Mouse (Mus musculus): Measurements from ENCODE around the gene Pnldc1.

Pnldc1 gene

GRCm38 (mm10) chr17:12853821-12854220, 56.2 kb downstream of the Pnldc1 start:
- DNase-seq: peak; percentile 38

DNA sequence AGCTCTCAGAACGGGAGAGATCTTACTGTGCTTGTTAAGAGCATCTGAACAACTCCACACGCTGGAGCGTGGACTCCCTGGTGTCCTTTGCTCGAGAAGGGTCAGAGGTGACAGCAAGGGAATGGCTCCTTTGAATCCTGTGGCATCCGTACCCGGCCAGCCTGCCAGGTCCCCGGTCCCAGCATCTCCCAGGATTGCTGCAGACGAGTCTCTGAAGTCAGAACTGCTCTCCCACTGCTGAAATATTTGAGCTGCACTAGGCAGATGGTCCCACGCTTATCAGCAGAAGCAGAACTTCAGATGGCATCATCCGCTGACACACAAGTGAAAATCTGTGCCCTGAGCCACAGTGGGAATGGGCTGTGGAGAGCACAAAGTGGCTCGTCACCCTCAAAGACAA, 58.3 kb downstream of the Pnldc1 start:
- DNase-seq: peak; percentile 53

GRCm38 (mm10) chr17:12849778-12850382, 60.1 kb downstream of the Pnldc1 start:
- DNase-seq: peak; percentile 76

DNA sequence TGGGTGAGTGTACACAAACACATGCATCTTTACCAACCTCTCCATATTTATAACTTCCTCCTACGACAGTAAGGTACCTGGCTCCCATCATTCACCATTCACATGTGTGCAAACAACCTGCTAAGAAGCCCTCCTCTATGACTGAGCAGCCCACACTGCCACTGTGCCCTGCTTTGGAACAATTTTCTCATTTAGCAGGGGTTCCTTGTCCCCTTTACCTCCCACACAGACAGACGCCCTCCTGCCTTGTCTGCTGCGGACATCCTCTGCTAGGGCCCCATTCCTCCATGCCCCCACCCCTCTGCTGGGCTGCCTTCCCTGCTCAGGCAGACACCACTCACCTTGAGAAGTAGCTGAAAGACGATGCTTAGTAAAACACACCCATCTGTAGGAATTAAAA, 62.3 kb downstream of the Pnldc1 start:
- DNase-seq: no peak

DNA sequence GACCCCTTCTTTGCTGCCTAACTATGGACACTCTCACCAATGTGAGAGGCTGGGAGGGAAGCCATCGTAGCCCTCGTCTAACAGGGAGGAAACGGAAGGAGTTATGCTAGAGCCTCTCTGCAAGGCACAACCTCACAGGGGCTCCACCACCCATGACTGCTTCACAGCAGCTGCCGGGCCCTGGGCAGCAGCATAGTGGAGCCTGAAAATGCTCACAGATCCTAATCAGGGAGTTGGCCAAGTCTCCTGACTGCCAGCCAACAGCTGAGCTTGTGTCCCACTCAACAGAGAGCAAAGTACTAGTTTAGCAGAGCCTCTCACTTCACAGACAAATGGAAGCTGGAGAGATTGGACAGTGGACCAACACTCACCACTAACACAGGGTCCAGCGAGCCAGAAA, 63.6 kb downstream of the Pnldc1 start:
- DNase-seq: peak; percentile 52

- DNase-seq: no peak
Measured at GRCm38 (mm10) chr17:12845862-12846261, 64.2 kb downstream of the Pnldc1 start.

GRCm38 (mm10) chr17:12844540-12844939, 65.5 kb downstream of the Pnldc1 start:
- peak; percentile 18 for DNase-seq

GRCm38 (mm10) chr17:12843826-12844225, 66.2 kb downstream of the Pnldc1 start:
- DNase-seq: no peak

GRCm38 (mm10) chr17:12839475-12840267, 70.4 kb downstream of the Pnldc1 start:
- peak; percentile 59 for DNase-seq
